Mouse (Mus musculus) ES-CJ7 (cell line): Measurements from ENCODE around the gene Gab2.
A peak's percentile ranks its signal among the peaks of the same experiment; 100 is the strongest.

ENCODE experiments used
- DNase-seq: peaks from one replicate; pipeline ENCODE4 v3.0.0; 2011; ENCODE audit warnings: low read depth, low spot score

Gab2 gene

GRCm38 (mm10) chr7:97315656-97316055 lies 234.3 kb downstream of the Gab2 start:
- no peak for DNase-seq

DNA sequence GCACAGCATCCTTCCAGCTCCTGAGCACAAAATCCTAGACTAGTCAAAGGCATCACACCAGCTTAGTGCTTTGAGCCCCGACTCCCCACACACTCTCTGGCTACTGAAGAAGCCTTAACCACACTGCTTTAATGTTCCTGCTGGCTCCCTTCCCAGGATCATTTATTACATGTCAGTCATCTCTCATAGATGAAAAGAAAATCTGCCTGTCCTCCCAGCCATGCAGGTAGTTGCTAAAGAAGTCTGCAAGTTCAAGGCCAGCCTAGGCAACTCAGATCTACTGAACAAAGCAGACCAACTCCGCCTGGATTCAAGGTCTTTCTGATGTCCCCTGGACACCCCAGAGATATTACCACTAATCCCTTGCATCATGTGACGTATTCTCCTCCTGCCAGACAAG lies 236.3 kb downstream of the Gab2 start:
- DNase-seq, result no peak

DNA sequence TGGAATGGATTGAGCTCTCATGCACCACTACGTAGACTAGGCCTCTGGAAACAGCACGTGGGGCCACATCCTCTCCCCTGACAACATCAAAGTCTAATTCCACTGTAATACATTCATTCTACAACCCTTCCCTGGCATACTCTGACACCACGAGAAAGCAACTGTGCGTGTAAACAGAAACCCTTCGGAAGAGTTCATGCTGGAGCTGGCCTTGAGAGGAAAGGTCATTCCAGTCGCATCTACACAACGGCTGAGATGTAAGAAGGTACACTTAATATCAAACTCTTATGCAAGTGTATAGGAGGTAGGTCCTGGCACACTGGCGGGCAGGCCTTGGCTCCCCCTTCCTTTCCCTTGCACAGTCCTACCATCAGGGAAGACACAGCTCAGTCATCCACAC lies 243.0 kb downstream of the Gab2 start:
- no peak for DNase-seq

DNA sequence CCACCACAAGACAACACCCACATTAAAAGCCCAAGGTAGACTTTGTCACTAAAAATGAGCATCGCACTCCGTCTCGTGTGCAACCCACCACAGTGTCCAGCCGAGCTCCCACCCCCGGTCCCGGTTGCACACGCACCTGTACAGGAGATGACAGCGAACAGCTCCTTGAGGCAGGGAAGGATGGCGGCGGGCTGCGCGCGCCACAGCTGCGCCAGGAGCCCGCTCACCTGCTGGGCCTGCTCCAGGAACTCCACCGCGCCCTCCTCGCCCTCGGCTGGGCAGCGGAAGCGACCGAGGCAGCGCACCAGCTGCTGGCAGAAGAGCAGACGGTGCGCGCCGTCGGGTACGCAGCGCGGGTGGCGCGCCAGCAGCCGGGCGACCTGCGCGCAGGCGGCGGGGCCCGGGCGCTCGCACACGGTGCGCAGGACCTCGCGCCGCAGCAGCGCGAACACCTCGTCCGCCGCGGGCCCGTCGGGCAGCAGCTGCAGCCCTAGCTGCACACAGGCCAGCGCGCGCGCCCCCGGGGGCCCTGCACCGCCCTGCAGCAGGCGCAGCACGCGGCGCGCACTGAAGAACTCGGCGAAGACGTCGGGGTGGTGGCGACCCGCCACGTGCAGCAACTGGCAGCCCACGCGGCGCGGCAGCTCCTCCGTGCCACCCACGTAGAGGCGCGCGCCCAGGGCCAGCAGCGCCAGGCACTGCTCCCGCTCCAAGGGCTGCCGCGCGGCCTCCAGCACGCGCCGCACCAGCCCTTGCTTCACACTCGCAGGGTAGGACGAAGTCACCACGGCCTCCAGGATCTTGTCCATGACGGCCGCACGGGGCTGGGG lies 244.0 kb downstream of the Gab2 start:
- peak; percentile 37 for DNase-seq

GRCm38 (mm10) chr7:97327376-97327775 lies 246.0 kb downstream of the Gab2 start:
- DNase-seq, result no peak

DNA sequence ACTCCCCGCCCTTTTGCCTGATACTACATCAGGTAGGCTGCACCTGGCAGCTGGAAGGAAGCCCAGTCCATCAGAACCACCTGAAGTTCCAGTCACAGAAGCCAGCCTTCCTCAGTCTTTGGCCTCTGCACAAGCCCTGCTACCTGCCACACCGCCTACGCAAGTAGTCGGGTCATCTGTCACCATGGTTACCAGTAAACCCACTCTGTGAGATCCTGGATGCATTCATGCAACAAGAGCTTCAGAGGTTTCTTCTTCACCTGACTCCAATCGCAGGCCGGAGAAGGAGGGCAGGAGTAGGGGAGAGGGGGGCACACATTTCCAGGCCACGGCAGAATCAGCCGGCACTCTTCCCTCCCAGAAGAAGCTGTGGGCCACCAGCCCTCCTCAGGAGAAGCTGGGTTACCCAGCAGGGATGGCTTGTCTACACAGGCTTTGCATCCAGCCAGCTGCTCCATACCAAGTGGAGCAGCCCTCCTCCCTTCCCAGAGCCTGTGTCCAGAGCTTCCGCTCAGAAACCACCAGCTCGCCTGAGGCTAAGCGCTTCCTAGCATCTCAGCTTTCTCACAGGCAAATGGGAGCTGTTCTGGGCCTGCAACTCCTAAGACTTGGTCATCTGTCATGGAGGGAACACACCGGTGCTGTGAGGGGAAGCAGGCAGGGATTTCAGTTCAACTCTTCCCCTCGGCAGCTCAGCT lies 247.7 kb downstream of the Gab2 start:
- no peak for DNase-seq

- no peak for DNase-seq
Observed at GRCm38 (mm10) chr7:97329676-97330075, 248.3 kb downstream of the Gab2 start.

DNA sequence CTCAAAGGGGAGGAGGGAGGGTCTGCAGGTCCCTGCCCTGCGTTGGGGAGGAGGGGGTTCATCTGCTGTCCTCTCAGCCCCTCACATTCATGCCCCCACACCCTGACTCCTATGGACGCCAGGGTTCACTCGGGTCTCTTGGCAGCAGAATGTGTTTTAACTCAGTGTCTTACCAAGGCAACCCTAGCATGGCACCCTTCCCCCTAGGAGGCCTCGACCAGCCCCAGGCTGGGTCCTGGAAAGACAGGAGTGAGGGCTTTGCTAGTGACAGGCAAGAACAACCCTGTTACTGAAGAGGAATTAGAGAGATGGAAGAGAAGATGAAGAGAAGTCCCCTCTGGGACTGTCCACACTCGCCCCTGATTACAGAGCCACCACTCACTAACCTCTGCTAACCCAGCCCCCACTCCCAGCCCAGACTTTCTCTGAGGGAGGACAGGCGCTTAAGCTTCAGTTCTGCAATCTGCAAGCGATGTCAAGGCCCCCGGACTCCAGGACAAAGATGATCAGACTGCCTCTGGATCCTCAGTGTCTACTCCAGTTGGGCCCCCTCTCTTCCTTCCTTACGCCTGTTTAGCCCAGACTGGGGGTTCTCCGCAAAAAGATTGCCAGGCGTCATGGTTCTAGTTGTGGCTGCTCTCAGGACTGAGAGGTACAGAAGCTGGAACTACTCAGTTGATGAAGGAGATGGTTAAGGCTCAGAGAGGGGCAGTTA lies 249.7 kb downstream of the Gab2 start:
- DNase-seq, result no peak

- DNase-seq, result peak; percentile 94
Observed at GRCm38 (mm10) chr7:97331726-97332666, 250.6 kb downstream of the Gab2 start, which contains the start of the genes Usp35 and Kctd21. TSS of gene Usp35 (minus strand) at chr7:97332020. TSS of gene Kctd21 (plus strand) at chr7:97332327.

- no peak for DNase-seq
Observed at GRCm38 (mm10) chr7:97332667-97333041, 251.3 kb downstream of the Gab2 start.

GRCm38 (mm10) chr7:97333113-97333898 lies 251.9 kb downstream of the Gab2 start:
- no peak for DNase-seq

DNA sequence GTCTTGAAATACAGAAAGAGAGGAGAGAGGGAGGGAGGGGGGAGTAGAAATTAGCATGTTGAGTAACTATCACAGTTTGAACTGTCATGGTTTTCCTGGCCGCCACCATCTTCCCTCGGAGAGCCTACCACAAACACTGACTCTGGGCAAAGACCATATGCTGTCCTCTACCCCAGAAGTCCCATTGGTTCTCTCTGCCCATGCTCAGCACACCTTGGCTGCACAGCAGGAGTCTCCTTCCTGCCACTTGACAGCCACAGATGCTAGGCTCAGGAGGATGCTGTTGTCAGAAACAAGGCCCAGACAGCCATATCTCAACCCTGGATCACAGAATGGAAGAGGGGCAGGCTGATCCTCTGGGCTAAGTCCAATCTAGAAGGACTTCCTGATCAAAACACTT lies 253.0 kb downstream of the Gab2 start:
- no peak for DNase-seq

GRCm38 (mm10) chr7:97336678-97337077 lies 255.3 kb downstream of the Gab2 start:
- no peak for DNase-seq

GRCm38 (mm10) chr7:97338593-97338992 lies 257.2 kb downstream of the Gab2 start:
- DNase-seq, result no peak

DNA sequence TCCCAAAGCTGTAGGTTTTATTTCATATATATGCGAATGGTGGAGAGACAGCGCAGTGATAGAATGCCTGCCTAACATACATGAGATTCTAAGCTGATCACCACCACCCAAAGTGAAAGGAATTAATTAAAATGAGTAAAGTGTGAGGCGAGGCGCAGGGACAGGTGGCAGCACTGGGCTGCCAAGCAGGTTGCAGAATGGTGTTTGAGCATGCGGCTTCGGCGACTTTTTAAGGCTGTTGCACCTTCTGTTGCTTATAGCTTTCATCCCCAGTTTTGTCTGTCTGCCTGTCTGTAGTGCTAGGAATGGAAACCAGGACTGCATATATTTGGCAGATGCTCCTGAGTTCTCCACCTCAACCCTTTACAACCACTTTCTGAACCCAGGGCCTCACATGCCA lies 258.2 kb downstream of the Gab2 start:
- DNase-seq, result no peak

GRCm38 (mm10) chr7:97340907-97341849 lies 259.8 kb downstream of the Gab2 start:
- DNase-seq, result peak; percentile 82

- DNase-seq, result no peak
Observed at GRCm38 (mm10) chr7:97342961-97343360, 261.6 kb downstream of the Gab2 start.

GRCm38 (mm10) chr7:97344655-97345054 lies 263.3 kb downstream of the Gab2 start:
- no peak for DNase-seq

- no peak for DNase-seq
Observed at GRCm38 (mm10) chr7:97345229-97345871, 264.0 kb downstream of the Gab2 start.
